Mouse (Mus musculus) mouse trophoblast stem cell (cell line): ENCODE data around the gene Olfr211.
"Not testable (repeated sequence)": the region's sequence is repeated elsewhere in the genome, so short reads cannot be mapped to it uniquely, and the experiment has no call there.

Source experiments
- in situ Hi-C, 2 experiments: fragments of 300-500 bp; cut with MseI, MboI; formaldehyde crosslinking; loops; 2 replicates in 1 of 2; 3 replicates in 1 of 2; pipeline ENCODE4 v1.15.1; 2025

Olfr211 gene

DNA sequence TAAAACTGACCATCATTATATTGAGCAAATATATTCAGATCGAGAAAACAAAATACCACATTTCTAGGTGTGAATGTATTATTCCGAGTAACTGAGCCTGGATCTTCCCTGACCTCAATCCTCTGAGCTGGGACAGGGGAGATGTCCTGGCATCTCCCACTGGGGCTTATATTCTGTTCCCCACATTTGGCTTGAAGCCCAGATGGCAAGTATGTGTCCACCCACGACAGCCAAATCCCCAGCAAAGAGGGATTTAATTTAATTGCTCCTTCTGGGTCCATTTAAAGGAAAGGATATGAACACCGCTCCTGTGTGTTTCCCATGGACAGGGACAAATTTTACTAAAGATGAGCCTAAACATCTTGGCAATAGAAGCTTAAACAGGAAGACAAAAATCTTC lies at the start of gene Olfr211:
Gene Olfr211, plus strand, starts transcription at position 301 of the 400 bp plus-strand sequence.
- in situ Hi-C loops, result no loop called here

DNA sequence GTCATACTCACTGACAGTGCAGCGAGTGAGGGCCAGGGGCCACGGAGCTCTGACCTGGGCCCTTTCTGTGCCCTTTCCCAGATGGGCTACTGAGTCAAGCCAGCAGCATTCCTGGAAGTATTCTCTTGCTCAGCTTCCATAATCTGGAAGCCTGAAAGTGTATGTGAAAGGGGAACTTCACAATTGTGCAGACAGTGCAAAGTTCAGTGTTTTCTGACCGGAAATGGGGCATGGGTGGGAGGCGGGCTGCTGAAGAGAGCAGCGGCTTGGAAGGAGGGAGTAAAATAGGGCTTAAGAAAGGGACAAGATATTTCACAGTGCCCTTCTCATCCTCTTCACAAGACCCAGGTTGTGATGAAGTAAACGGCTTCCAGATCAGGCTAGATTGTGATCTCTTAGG lies 49.4 kb upstream of the Olfr211 start:
- in situ Hi-C loops, result no loop called here

DNA sequence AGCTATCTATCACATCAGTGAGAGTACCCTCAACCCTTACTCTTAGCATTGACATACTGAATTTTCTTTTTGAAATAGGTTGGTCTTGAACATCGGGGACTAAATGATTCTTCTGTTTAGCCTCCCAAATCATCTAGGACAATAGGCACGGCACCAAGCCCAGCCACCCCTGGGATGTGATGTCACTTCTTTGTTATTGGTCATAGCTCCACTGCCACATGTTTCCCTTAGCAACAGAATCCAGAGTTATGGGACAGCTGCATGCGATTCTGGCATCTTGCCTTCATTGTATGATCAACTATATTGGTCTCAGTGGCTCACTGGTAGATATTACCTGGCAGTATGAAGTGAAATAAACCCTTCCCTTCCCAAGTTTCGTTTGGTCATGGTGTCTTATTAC lies 48.4 kb upstream of the Olfr211 start:
- in situ Hi-C loops, result no loop called here

DNA sequence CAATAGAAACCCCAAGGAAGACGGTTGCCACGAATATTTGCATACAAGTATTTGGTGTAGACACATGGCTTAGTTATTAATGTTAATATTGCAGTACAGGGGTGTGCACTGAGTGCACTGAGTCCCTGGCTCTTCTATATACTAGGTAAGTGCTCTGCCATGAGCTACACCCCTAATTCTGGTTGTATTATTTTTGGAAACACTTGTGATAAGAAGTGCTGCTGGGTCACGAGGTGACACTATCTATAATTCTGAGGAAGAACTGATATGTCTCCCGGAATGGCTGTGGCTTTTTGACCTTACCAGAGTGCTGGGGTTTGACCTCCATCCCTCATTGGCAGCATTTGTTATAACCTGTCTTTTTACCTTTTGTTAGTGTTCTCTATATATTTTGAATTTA lies 48.0 kb upstream of the Olfr211 start:
- in situ Hi-C loops, result no loop called here

DNA sequence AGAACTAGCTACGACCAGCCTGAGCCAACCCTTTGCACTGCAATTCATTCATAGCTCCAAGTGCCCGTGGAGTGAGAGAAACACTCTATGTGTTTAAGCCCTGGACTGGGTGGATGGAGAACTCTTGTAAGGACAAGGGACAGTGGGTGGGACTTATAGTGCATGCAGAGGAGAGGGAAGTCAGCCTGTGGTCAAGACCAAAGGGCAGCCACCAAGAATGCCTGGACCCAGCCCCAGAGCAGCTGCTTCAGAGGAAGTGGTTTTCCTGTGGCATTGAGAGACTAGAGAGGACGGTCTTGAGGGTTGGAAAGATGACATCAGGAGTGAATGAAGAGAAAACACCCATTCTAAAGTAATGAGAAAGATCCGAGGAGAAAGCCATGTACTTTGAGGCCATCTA lies 33.1 kb upstream of the Olfr211 start:
- in situ Hi-C loops, result no loop called here

DNA sequence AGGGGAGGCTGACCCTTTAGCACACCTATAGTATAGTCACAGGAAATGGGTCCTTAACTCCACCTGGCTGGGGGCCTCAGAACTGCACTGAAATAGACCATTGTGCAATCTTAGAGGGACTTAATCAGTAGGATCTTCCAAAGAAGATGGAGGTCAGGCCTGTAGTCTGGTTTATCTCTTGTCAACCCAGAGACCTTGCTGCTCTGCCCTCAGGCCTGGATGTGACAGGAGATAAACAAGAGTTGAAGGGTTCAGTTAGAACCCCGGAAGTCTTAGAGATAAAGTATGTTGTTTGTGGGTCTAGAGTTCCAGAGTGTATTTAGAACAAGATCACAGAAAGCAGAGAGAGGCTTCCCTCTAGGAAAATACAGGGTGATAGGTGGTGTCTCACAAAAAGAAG lies 32.4 kb upstream of the Olfr211 start:
- in situ Hi-C loops, result no loop called here

DNA sequence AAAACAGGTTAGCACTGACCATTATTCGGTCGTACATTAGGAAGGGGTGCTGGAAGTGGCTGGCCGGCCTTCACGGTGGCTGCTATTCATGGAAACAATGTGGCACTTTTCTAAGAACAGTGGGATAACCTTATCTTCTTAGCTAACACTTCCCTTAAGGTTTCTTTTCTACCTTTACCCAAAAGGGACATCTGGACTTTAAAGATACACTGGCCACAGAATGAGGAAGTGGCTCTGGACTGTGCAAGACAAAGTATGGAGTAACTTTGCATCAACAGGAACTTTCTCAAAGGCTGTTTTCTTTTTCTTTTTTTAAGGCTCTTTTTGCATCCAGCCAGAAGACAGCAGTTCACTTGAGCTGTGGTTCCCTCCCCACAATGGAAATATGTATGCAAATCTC lies 30.2 kb upstream of the Olfr211 start:
- in situ Hi-C loops, result no loop called here

DNA sequence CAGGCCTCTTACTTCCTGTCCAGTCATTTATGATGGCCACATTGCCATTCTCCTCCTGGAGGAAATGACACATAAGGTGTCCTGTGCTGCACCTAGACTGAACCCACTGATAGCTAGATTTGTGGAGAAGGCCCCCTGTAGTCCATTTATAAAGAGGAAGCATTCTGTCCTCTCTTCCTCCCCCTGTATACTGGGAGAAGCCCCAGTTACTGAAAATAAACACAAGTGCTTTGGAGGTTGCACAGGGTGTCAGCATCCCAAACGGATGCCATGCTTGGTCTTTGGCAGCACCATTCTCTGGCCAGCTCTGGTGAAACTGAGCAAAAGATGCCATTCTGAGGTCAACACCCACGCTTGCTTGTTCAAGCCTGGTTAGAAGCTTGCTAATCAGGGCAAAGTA lies 29.7 kb upstream of the Olfr211 start:
- in situ Hi-C loops, result no loop called here

DNA sequence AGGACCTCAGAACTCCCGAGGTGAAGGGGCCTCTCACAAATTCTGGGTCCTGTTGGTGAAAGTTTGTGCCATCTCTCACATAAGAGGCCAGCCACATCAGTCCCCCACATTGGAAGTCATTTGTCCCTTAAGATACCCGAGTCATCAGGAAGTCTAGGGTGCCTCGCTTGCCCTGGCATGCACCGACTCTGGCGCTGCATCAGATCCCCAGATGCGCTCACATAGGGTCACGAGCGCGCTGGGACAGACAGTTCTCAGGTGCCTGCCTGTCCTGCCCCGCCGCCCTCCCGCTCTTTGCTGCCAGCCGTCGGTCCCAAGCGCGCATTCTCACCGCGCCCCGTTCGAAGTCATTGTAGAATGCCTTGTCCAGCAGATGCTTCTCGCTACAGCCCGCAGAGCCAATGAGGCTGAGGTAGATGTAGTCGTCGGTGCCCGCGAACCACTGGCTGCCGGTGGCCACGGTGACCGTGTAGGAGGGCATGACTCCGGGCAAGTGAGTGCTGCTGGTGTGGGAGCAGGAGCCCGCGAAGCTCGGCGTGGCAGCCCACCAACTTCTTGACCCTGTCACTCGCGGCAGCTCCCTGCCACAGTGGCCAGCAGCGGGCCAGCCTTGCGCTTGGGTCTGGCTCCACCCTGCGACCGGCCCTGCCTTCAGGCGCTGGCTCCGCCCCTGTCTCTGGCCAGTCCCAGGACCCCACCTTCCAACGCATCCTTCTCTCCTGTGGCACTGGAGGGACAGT lies 28.2 kb upstream of the Olfr211 start, which contains the start of gene Alox5:
Gene Alox5, minus strand, starts transcription at position 635 of the 740 bp plus-strand sequence.
- in situ Hi-C loops, result no loop called here

DNA sequence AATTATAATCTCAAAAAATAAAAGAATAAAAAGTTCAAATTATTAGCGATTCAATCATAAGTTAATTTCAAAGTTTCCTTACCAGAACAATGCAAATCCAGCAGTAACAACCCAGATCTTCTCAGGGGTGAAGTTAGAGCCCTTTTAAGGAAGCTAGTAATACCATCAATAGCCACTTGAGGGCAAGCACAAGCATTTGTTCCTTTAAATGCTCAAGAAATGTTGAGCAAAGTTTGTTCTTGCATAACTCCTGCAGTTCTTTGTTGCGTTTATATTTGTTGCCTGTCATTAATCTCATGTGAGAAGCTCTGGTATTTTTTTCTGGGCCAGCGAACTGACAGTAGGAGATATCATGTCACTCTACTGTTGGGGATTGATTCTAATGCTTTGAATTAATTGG lies 20.8 kb upstream of the Olfr211 start:
- in situ Hi-C loops, result no loop called here

DNA sequence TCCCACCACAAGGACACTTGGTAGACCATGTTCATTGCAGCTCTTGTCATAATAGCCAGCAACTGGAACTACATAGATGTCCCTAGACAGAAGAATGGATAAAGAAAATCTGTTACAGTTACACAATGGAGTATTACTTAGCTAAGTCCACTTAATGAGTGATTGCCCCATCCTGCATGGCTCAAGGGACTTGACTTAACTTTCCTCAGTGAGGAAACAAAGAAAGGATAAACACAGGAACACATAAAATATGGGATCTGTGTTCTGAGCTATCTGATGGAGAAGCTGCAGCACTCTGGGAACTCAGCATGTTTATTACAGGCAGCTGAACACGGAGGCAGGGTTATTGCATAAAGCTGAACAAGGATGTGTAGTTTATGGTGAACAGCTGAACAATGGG lies 3.8 kb upstream of the Olfr211 start:
- in situ Hi-C loops, result no loop called here

DNA sequence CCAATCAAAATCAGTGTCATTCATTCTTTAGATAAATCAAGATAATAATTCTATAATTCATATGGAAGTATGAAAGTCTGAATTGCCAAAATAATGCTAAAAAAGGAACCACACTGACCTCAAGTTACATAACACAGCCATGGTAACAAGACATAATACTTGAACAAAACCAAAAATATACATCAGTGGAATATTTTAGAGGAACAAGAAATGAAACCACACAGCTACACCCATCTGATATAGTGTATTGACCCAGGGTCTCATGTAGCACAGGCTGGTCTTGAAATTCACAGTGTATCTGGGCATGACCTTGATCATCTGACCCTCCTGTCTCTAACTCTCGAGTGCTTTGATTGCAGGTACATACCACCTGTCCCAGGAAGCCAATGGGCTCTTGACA lies 2.1 kb upstream of the Olfr211 start:
- in situ Hi-C loops, result no loop called here

DNA sequence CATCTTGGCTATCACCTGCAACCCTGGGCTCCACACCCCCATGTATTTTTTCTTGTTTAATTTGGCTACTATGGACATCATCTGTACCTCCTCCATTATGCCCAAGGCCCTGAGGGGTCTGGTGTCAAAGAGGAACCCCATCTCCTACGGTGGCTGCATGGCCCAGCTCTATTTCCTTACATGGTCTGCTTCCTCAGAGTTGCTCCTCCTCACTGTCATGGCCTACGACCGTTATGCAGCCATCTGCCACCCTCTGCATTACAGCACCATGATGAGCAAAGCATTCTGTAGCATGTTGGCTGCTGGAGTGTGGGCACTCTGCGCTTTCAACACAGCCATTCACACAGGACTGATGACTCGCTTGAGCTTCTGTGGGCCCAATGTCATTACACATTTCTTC lies 4.9 kb downstream of the Olfr211 start:
- in situ Hi-C loops, result no loop called here

DNA sequence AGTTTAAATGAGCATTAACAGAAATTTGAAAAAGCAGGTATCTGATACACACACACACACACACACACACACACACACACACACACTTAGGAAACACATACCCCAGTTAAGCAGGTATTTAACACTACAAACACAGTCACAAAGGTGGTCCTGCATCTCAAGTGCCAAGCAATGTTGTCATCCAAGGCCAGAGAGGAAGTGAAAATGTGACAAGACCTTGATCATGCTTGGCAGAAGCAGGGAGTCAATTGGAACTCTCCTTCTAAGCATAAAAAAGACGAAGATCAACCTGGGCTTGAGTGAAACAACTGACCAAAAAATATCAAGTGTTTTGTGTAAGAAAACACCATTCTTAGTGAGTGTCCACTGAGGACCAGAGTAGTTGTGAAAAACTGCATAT lies 7.1 kb downstream of the Olfr211 start:
- in situ Hi-C loops, result no loop called here

DNA sequence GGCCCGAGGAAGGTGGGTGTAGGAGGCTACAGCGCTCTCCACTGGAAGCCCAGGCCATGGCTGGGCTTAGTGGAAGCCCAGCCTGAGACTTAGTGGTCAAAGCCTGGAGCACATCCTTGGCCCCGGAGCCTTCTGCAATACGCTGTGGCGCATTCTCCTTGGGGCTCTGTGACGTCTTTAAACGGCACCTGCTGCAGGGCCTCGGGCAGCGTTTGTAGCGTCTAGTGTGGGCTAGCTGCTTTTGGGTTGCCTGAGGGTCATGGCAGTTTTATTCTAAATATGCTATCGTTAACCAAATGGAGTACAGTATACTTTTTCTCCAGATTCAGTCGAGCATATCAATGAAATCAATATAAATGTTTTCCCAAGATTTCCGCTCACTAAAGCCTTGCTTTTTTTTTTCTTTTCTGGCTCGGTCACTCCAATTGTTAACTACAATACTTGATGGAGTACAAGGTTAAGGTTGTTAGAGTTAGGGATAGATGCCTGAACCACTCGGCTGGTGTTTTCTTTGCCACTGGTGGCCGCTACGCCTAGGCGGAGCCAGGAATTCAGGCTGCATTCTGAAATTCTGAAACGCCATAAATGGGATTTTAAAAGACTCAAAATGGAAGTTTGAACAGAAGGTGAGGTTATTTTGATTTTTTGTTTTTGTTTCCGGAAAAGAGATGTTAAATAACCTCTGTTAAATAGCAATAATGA lies 17.6 kb downstream of the Olfr211 start, which contains the start of gene Olfr212:
Gene Olfr212, plus strand, starts transcription at position 215 of the 702 bp plus-strand sequence.
- in situ Hi-C loops, result not testable (repeated sequence)

DNA sequence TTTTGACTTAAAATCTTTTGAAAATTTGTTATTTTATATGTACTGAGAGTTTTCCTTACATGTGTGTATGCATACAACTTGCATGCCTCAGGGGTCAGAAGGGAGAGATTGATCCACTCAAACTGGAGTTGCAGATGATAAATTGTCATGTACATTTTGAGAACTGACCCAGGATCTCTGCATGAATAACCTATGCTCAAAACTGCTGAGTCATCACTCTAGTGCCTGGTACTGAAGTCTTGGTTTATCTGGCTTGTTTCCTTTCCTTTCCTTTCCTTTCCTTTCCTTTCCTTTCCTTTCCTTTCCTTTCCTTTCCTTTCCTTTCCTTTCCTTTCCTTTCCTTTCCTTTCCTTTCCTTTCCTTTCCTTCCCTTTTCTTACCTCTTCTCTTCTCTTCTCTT lies 25.9 kb downstream of the Olfr211 start:
- in situ Hi-C loops, result no loop called here

DNA sequence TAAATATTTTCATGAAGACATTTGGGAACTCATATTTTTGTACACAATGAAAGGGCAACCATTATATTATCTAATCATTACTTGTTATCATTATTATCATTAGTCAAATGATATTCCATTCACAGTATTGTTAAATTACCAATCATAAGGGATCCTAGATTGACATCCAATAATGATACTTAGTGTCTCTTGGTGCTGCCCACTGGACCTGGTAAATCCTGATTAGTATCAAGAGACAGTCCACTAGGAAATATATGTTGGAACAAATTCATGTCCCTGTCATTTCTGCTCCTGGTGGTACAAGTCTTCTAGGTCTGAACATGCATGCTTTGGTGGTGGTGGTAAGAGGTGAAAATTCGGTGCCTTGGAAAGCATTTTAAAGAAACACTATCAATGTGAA lies 49.3 kb downstream of the Olfr211 start, which contains the start of gene Olfr213:
Gene Olfr213, plus strand, starts transcription at position 301 of the 400 bp plus-strand sequence.
- in situ Hi-C loops, result no loop called here

DNA sequence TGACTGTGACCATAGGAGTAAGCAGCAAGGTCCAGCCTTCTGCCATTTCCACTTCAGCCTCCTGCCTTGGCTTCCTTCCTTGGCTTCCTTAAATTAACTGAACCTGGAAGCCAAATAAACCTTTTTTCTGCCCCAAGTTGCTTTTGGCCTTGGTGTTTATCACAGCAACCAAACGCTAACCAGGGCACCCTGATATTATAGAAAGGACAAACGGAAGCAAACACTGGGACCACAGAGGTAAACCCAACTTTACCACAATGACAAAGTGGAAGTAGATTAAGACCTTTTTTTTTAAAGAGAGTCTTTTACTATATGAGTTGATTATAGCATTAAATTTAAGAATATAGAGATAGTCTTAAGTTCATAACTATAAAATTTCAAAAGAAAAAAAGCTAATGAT lies 53.6 kb downstream of the Olfr211 start:
- in situ Hi-C loops, result no loop called here
